Mouse (Mus musculus) MEL (cell line): ENCODE measurements at regions not wholly inside any gene's neighbourhood (a gene's known extent, or its start where the extent isn't known, plus 50 kb on each side); places are given as distances from the start of the nearest gene placed in this dataset.

Experiments
- DNase-seq: peaks from one replicate; pipeline ENCODE4 v3.0.0; 2011; ENCODE audit warnings: low read depth, low spot score
- H3K27ac ChIP-seq: 2 replicates; pipeline ENCODE4 v1.5.1; 2012; ENCODE audit warnings: low read depth, mild to moderate bottlenecking, control low read depth, low read length, moderate library complexity; ENCODE audit not compliant: control insufficient read depth
- H3K27me3 ChIP-seq, 2 experiments: fragments of 150-350 bp in 1 of 2; sonication (generic) in 1 of 2; 2 replicates each; pipeline ENCODE4 v1.6.1; 2012; ENCODE audit warnings: low read length in 2 of 2, mild to moderate bottlenecking in 2 of 2, improper control_type of control experiment in 1 of 2, moderate library complexity in 1 of 2; ENCODE audit not compliant: insufficient read depth in 2 of 2, control insufficient read depth in 1 of 2
- H3K36me3 ChIP-seq, 2 experiments: 2 replicates each; pipeline ENCODE4 v1.6.1; 2012 to 2014; ENCODE audit warnings: low read length in 2 of 2, improper control_type of control experiment in 1 of 2, inconsistent platforms in 1 of 2, mild to moderate bottlenecking in 1 of 2; ENCODE audit not compliant: insufficient read depth in 2 of 2, control insufficient read depth in 1 of 2
- H3K4me1 ChIP-seq, 2 experiments: fragments of 150-350 bp in 1 of 2; sonication (generic) in 1 of 2; 2 replicates each; pipeline ENCODE4 v1.6.1; 2012; ENCODE audit warnings: low read length in 2 of 2, improper control_type of control experiment in 1 of 2, mild to moderate bottlenecking in 1 of 2; ENCODE audit not compliant: insufficient read depth in 2 of 2, control insufficient read depth in 1 of 2
- H3K4me3 ChIP-seq, 2 experiments: fragments of 150-350 bp in 1 of 2; sonication (generic) in 1 of 2; 2 replicates each; pipeline ENCODE4 v1.5.1; 2012; ENCODE audit warnings: low read depth in 2 of 2, low read length in 2 of 2, mild to moderate bottlenecking in 2 of 2, moderate library complexity in 2 of 2, control low read depth in 1 of 2, improper control_type of control experiment in 1 of 2; ENCODE audit not compliant: control insufficient read depth in 1 of 2, insufficient read depth in 1 of 2
- H3K79me2 ChIP-seq: 2 replicates; pipeline ENCODE4 v1.6.1; 2012; ENCODE audit warnings: mild to moderate bottlenecking, low read length, moderate library complexity; ENCODE audit not compliant: control insufficient read depth, poor library complexity, insufficient read depth
- H3K9ac ChIP-seq: 2 replicates; pipeline ENCODE4 v1.6.1; 2012; ENCODE audit warnings: low read depth, mild to moderate bottlenecking, control low read depth, low read length, moderate library complexity; ENCODE audit not compliant: control insufficient read depth, poor library complexity, severe bottlenecking
- H3K9me3 ChIP-seq: fragments of 150-350 bp; sonication (generic); replicated peaks from 2 replicates; pipeline ENCODE4 v1.6.1; 2012; ENCODE audit warnings: mild to moderate bottlenecking, low read length, improper control_type of control experiment, moderate library complexity; ENCODE audit not compliant: insufficient read depth
- BHLHE40 ChIP-seq: IDR thresholded peaks from 2 replicates; pipeline ENCODE4 v1.6.1; 2012; ENCODE audit warnings: low read depth, mild to moderate bottlenecking, inconsistent platforms, low read length, improper control_type of control experiment, borderline replicate concordance
- E2F4 ChIP-seq: IDR thresholded peaks from 2 replicates; pipeline ENCODE4 v1.6.1; 2011; ENCODE audit warnings: low read depth, low read length, improper control_type of control experiment, borderline replicate concordance
- EP300 ChIP-seq, 2 experiments: IDR thresholded peaks; 2 replicates each; pipeline ENCODE4 v1.6.1; 2011; ENCODE audit warnings: improper control_type of control experiment in 2 of 2, low read length in 2 of 2, low read depth in 1 of 2, mild to moderate bottlenecking in 1 of 2
- MAX ChIP-seq: IDR thresholded peaks from 2 replicates; pipeline ENCODE4 v1.6.1; 2011; ENCODE audit warnings: low read length, improper control_type of control experiment
- MXI1 ChIP-seq: IDR thresholded peaks from 2 replicates; pipeline ENCODE4 v1.6.1; 2011; ENCODE audit warnings: mild to moderate bottlenecking, low read depth, low read length, improper control_type of control experiment
- MYB ChIP-seq: IDR thresholded peaks from 2 replicates; pipeline ENCODE4 v1.6.1; 2011; ENCODE audit warnings: mild to moderate bottlenecking, low read depth, low read length, improper control_type of control experiment
- NRF1 ChIP-seq: IDR thresholded peaks from 2 replicates; pipeline ENCODE4 v1.6.1; 2014; ENCODE audit warnings: low read depth, mild to moderate bottlenecking, inconsistent platforms, low read length, improper control_type of control experiment, moderate library complexity; ENCODE audit not compliant: poor library complexity, insufficient read depth, severe bottlenecking
- POLR2A ChIP-seq, 2 experiments: IDR thresholded peaks; 2 replicates each; pipeline ENCODE4 v1.6.1; 2011 to 2012; ENCODE audit warnings: low read length in 2 of 2, mild to moderate bottlenecking in 2 of 2, control low read depth in 1 of 2, improper control_type of control experiment in 1 of 2, low read depth in 1 of 2, moderate library complexity in 1 of 2; ENCODE audit not compliant: control insufficient read depth in 1 of 2, insufficient read depth in 1 of 2, poor library complexity in 1 of 2
- POLR2AphosphoS2 ChIP-seq: IDR thresholded peaks from 2 replicates; pipeline ENCODE4 v1.6.1; 2011; ENCODE audit warnings: low read length, improper control_type of control experiment
- POLR2AphosphoS5 ChIP-seq: IDR thresholded peaks from 2 replicates; pipeline ENCODE4 v1.6.1; 2012; ENCODE audit warnings: low read depth, borderline replicate concordance, mild to moderate bottlenecking, inconsistent platforms, low read length, moderate library complexity, mixed read lengths
- RAD21 ChIP-seq: IDR thresholded peaks from 2 replicates; pipeline ENCODE4 v1.6.1; 2011; ENCODE audit warnings: mild to moderate bottlenecking, low read depth, low read length, improper control_type of control experiment
- SIN3A ChIP-seq: IDR thresholded peaks from 2 replicates; pipeline ENCODE4 v1.6.1; 2012; ENCODE audit warnings: low read length, improper control_type of control experiment, inconsistent platforms
- TBP ChIP-seq: IDR thresholded peaks from 2 replicates; pipeline ENCODE4 v1.8.0; 2011; ENCODE audit warnings: low read depth, low read length, improper control_type of control experiment
- TCF12 ChIP-seq: IDR thresholded peaks from 2 replicates; pipeline ENCODE4 v1.6.1; 2014; ENCODE audit warnings: low read depth, mild to moderate bottlenecking, inconsistent platforms, low read length, improper control_type of control experiment, moderate library complexity
- UBTF ChIP-seq: IDR thresholded peaks from 2 replicates; pipeline ENCODE4 v1.6.1; 2012; ENCODE audit warnings: low read depth, mild to moderate bottlenecking, inconsistent platforms, low read length, improper control_type of control experiment, moderate library complexity, borderline replicate concordance; ENCODE audit not compliant: insufficient read depth
- USF1 ChIP-seq: IDR thresholded peaks from 2 replicates; pipeline ENCODE4 v1.6.1; 2014; ENCODE audit warnings: low read depth, mild to moderate bottlenecking, inconsistent platforms, low read length, improper control_type of control experiment, moderate library complexity
- USF2 ChIP-seq, 2 experiments: IDR thresholded peaks; 2 replicates each; pipeline ENCODE4 v1.6.1; 2011 to 2012; ENCODE audit warnings: improper control_type of control experiment in 2 of 2, low read length in 2 of 2, borderline replicate concordance in 1 of 2, inconsistent platforms in 1 of 2, low read depth in 1 of 2, mild to moderate bottlenecking in 1 of 2; ENCODE audit not compliant: insufficient read depth in 1 of 2
- ZC3H11A ChIP-seq: IDR thresholded peaks from 2 replicates; pipeline ENCODE4 v1.6.1; 2012; ENCODE audit warnings: low read depth, mild to moderate bottlenecking, inconsistent platforms, low read length, improper control_type of control experiment
- ZMIZ1 ChIP-seq: IDR thresholded peaks from 2 replicates; pipeline ENCODE4 v1.6.1; 2012; ENCODE audit warnings: low read depth, mild to moderate bottlenecking, inconsistent platforms, low read length, improper control_type of control experiment, moderate library complexity

GRCm38 (mm10) chr12:12505590-12505989 lies 243.7 kb downstream of the Fam49a start:
- no peaks in the 10 kb centered on the region for H3K79me2 ChIP-seq
- H3K9ac ChIP-seq = no peak overlapping the region
- no peak overlapping the region for H3K27ac ChIP-seq
- peaks cover 0 to 5% of the 10 kb centered on the region in 2 experiments; a peak in 2 of 4 replicates for H3K36me3 ChIP-seq
- no peak for TF ChIP-seq USF2 (IDR thresholded peaks at IDR 0.05; ENCODE audit: borderline replicate concordance in 1 of 2, insufficient read depth in 1 of 2, low read depth in 1 of 2, low read length in 2 of 2)
- no peak for TF ChIP-seq POLR2A (IDR thresholded peaks at IDR 0.05; ENCODE audit: control insufficient read depth in 1 of 2, insufficient read depth in 1 of 2, low read depth in 1 of 2, low read length in 2 of 2, poor library complexity in 1 of 2)
- TF ChIP-seq, all 39 proteins: peak for 0
- Histone ChIP-seq H3K27me3 (no peaks in the 10 kb centered on the region), H3K4me3 (no peak overlapping the region), H3K4me1 (peaks cover 3 to 5% of the 10 kb centered on the region in 2 experiments; a peak in 3 of 4 replicates), H3K9me3 (no peaks in the 10 kb centered on the region)
- DNase-seq = no peak

- no peaks in the 10 kb centered on the region for H3K9me3 ChIP-seq
- H3K9ac ChIP-seq = no peak overlapping the region
- TF ChIP-seq SIN3A = no peak
- no peak for TF ChIP-seq BHLHE40
- no peak for TF ChIP-seq TCF12
- no peak for TF ChIP-seq TBP
- TF ChIP-seq USF1 = no peak
- TF ChIP-seq POLR2A (IDR thresholded peaks at IDR 0.05; ENCODE audit: control insufficient read depth in 1 of 2, insufficient read depth in 1 of 2, low read depth in 1 of 2, low read length in 2 of 2, poor library complexity in 1 of 2) = no peak
- no peak for TF ChIP-seq POLR2AphosphoS2
- TF ChIP-seq RAD21 = no peak
- TF ChIP-seq E2F4 = no peak
- no peak for TF ChIP-seq UBTF
- TF ChIP-seq NRF1 = no peak
- TF ChIP-seq ZC3H11A = no peak
- no peak for TF ChIP-seq EP300 (IDR thresholded peaks at IDR 0.05; ENCODE audit: low read depth in 1 of 2, low read length in 2 of 2)
- TF ChIP-seq POLR2AphosphoS5 = no peak
- no peak for TF ChIP-seq MXI1
- no peak for TF ChIP-seq MYB
- TF ChIP-seq ZMIZ1 = no peak
- TF ChIP-seq MAX = no peak
- no peak overlapping the region for H3K27ac ChIP-seq
- peaks cover 23 to 27% of the 10 kb centered on the region in 2 experiments for H3K4me1 ChIP-seq
- H3K4me3 ChIP-seq = no peak overlapping the region
- H3K27me3 ChIP-seq = no peaks in the 10 kb centered on the region
- peaks cover 0 to 29% of the 10 kb centered on the region in 2 experiments; a peak in 2 of 4 replicates for H3K36me3 ChIP-seq
- H3K79me2 ChIP-seq = no peaks in the 10 kb centered on the region
- no peak for DNase-seq
These were observed 238.0 kb downstream of the Fam49a start for GRCm38 (mm10) chr12:12499903-12500302.
